Mouse (Mus musculus): ENCODE measurements around the gene Tmem267. TPM values are rescaled to one million over a fixed set of nuclear protein-coding genes. Genes with fewer than 3 reads are reported as not detected.
"Not testable (repeated sequence)": the region's sequence is repeated elsewhere in the genome, so short reads cannot be mapped to it uniquely, and the experiment has no call there.

The Tmem267 gene
- polyA plus RNA-seq, 1 experiment from 2014 or later = 5.0 TPM

DNA sequence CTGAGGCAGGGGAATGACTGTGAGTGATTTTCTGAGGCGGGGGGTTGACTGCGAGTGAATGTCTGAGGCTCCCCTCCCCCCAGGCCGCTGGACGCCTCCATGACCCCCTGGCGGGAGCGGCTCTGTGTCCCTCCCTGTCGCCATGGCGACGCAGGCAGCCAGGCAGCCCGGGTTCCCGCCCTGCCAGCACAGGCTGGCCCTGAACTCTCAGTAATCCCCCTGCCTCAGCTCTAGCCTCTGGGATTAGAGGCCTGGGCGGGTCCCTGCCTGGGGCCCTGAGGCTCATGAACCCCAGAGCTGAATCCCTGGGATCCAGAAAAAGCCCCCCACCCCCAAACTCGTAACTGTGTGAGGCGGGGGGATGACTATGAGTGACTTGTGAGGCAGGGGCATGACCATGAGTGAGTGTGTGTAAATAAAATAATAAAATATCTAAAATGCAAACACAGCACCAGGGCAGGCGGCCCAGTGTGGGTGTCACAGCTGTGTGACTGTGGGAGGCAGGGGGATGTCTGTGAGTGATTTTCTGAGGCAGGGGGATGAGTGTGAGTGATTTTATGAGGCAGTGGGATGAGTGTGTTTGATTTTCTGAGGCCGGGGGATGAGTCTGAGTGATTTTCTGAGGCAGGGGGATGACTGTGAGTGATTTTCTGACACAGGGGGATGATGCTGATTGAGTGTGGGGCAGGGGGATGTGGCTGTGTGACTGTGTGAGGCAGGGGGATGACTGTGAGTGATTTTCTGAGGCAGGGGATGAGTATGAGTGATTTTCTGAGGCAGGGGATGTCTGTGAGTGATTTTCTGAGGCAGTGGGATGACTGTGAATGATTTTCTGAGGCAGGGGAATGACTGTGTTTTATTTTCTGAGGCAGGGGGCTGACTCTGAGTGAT is 108.7 kb downstream of the Tmem267 start:
- WGBS = 69% methylated on average over 16 of the region's 16 CpGs
- H3K36me3 ChIP-seq; H3K27me3 ChIP-seq; H3K27ac ChIP-seq; H3K4me2 ChIP-seq; H3K4me1 ChIP-seq (replicated peaks); H3K9ac ChIP-seq; H3K4me3 ChIP-seq: not testable (repeated sequence)
- ATAC-seq (ENCODE audit: low FRiP score) = peak; percentile 95
- peaks cover 13% of the 10 kb centered on the region for H3K9me3 ChIP-seq

DNA sequence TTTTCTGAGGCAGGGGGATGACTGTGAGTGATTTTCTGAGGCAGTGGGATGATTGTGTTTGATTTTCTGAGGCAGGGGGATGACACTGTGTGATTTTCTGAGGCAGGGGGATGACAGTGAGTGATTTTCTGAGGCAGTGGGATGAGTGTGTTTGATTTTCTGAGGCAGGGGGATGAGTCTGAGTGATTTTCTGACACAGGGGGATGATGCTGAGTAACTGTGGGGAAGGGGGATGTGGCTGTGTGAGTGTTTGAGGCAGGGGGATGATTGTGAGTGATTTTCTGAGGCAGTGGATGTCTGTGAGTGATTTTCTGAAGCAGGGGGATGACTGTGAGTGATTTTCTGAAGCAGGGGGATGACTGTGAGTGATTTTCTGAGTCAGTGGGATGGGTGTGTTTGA is 110.6 kb downstream of the Tmem267 start:
- not testable (repeated sequence) for ATAC-seq (ENCODE audit: low FRiP score); H3K27me3 ChIP-seq; H3K9ac ChIP-seq; H3K27ac ChIP-seq; H3K4me3 ChIP-seq; H3K4me1 ChIP-seq (replicated peaks); H3K4me2 ChIP-seq; H3K36me3 ChIP-seq
- H3K9me3 ChIP-seq = peaks cover 16% of the 10 kb centered on the region

- H3K36me3 ChIP-seq; H3K27ac ChIP-seq; H3K27me3 ChIP-seq; H3K4me2 ChIP-seq; H3K9ac ChIP-seq; H3K4me1 ChIP-seq (replicated peaks); H3K4me3 ChIP-seq; ATAC-seq (ENCODE audit: low FRiP score): not testable (repeated sequence)
- WGBS = 84% methylated on average over 12 of the region's 12 CpGs
- peaks cover 21% of the 10 kb centered on the region for H3K9me3 ChIP-seq
These were observed 111.2 kb downstream of the Tmem267 start for GRCm38 (mm10) chr13:119599066-119599465.

DNA sequence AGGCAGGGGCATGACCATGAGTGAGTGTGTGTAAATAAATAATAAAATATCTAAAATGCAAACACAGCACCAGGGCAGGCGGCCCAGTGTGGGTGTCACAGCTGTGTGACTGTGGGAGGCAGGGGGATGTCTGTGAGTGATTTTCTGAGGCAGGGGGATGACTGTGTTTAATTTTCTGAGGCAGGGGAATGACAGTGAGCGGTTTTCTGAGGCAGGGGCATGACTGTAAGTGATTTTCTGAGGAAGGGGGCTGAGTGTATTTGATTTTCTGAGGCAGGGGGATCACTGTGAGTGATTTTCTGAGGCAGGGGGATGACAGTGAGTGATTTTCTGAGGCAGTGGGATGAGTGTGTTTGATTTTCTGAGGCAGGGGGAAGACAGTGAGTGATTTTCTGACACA is 111.7 kb downstream of the Tmem267 start:
- not testable (repeated sequence) for H3K4me3 ChIP-seq; ATAC-seq (ENCODE audit: low FRiP score); H3K36me3 ChIP-seq; H3K4me2 ChIP-seq; H3K27me3 ChIP-seq; H3K27ac ChIP-seq; H3K4me1 ChIP-seq (replicated peaks); H3K9ac ChIP-seq
- peaks cover 24% of the 10 kb centered on the region for H3K9me3 ChIP-seq
- 72% methylated on average over 2 of the region's 2 CpGs for WGBS

DNA sequence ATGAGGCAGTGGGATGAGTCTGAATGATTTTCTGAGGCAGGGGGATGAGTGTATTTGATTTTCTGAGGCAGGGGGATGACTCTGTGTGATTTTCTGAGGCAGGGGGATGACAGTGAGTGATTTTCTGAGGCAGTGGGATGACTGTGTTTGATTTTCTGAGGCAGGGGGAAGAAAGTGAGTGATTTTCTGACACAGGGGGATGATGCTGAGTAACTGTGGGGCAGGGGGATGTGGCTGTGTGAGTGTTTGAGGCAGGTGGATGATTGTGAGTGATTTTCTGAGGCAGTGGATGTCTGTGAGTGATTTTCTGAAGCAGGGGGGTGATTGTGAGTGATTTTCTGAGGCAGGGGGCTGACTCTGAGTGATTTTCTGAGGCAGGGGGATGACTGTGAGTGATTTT is 112.3 kb downstream of the Tmem267 start:
- not testable (repeated sequence) for H3K4me3 ChIP-seq; H3K27me3 ChIP-seq; H3K27ac ChIP-seq; H3K4me1 ChIP-seq (replicated peaks); H3K36me3 ChIP-seq; H3K4me2 ChIP-seq; H3K9ac ChIP-seq; ATAC-seq (ENCODE audit: low FRiP score)
- peaks cover 28% of the 10 kb centered on the region for H3K9me3 ChIP-seq

DNA sequence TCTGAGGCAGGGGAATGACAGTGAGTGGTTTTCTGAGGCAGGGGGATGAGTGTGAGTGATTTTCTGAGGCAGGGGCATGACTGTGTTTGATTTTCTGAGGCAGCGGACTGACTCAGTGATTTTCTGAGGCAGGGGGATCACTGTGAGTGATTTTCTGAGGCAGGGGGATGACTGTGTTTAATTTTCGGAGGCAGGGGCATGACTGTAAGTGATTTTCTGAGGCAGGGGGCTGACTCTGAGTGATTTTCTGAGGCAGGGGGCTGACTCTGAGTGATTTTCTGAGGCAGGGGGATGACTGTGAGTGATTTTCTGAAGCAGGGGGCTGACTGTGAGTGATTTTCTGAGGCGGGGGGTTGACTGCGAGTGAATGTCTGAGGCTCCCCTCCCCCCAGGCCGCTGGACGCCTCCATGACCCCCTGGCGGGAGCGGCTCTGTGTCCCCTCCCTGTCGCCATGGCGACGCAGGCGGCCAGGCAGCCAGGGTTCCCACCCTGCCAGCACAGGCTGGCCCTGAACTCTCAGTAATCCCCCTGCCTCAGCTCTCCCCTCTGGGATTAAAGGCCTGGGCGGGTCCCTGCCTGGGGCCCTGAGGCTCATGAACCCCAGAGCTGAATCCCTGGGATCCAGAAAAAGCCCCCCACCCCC is 115.0 kb downstream of the Tmem267 start:
- not testable (repeated sequence) for H3K4me3 ChIP-seq

GRCm38 (mm10) chr13:119603890-119604289 is 116.1 kb downstream of the Tmem267 start:
- H3K4me1 ChIP-seq (replicated peaks); H3K4me2 ChIP-seq; H3K27me3 ChIP-seq; H3K36me3 ChIP-seq; H3K9ac ChIP-seq; H3K27ac ChIP-seq; H3K4me3 ChIP-seq: not testable (repeated sequence)
- 0 out of 2 replicates have a peak, but pooled peaks have one; percentile 18 for ATAC-seq (ENCODE audit: low FRiP score)
- 95% methylated on average over 8 of the region's 8 CpGs for WGBS
- H3K9me3 ChIP-seq = peaks cover 15% of the 10 kb centered on the region

More for the DNA sequence above, 115.0 kb downstream of the Tmem267 start:
- H3K4me2 ChIP-seq; H3K4me1 ChIP-seq (replicated peaks); H3K36me3 ChIP-seq; H3K27ac ChIP-seq; H3K27me3 ChIP-seq; ATAC-seq (ENCODE audit: low FRiP score); H3K9ac ChIP-seq: not testable (repeated sequence)
- 58% methylated on average over 13 of the region's 13 CpGs for WGBS
- peaks cover 15% of the 10 kb centered on the region for H3K9me3 ChIP-seq

DNA sequence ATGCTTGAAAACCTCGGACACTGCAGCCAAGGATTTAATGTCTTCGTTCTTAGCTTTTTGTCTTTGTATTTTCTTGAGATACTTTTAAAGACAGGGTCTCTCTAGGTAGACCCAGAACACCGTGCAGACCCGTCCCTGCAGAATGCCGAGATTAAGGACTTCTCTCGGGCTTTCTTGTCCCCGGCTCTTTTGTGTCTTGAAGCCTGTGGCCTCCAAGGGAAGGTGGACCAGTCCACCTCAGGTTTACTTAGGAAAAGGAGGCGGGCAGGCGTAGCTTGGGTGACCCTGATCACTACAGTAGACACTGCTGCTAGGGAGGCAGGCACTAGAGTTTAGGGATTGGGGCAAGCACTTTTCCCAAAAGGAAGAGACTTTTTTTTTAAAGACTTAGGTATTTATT is 116.5 kb downstream of the Tmem267 start:
- not testable (repeated sequence) for H3K9ac ChIP-seq; H3K27me3 ChIP-seq; H3K4me3 ChIP-seq; ATAC-seq (ENCODE audit: low FRiP score); H3K36me3 ChIP-seq; H3K4me2 ChIP-seq; H3K4me1 ChIP-seq (replicated peaks); H3K27ac ChIP-seq
- H3K9me3 ChIP-seq = peaks cover 15% of the 10 kb centered on the region
- 92% methylated on average over 8 of the region's 9 CpGs for WGBS

DNA sequence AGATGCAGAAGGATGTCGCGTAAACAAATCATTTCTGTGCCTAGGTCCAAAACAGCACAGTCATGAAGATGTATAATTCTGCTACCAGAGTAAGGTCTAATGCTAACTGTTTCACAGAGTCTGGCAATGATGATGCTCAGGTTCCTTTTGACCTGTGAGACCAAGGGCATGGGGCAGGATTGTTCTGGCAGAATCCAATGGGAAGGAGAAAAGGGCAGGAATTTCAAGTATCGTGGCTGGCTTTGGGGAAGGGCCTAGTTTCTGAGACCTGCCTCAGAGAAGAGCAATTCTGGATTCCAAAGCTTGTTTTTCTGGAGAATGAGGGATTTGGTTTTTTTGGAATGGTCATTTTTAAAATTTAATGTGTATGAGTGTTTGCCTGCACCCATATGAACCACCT is 131.0 kb downstream of the Tmem267 start:
- no peak overlapping the region for H3K4me2 ChIP-seq
- WGBS = 94% methylated on average over 3 of the region's 3 CpGs
- ATAC-seq (ENCODE audit: low FRiP score) = no peak

GRCm38 (mm10) chr13:119619735-119620134 is 131.9 kb downstream of the Tmem267 start:
- no peaks in the 10 kb centered on the region for H3K36me3 ChIP-seq

More for the DNA sequence above, 131.0 kb downstream of the Tmem267 start:
- Histone ChIP-seq H3K36me3 (no peaks in the 10 kb centered on the region), H3K27me3 (no peaks in the 10 kb centered on the region), H3K4me3 (no peak overlapping the region), H3K27ac (no peak overlapping the region), H3K9ac (no peak overlapping the region), H3K9me3 (no peaks in the 10 kb centered on the region), H3K4me1 (replicated peaks) (no peaks in the 10 kb centered on the region)

DNA sequence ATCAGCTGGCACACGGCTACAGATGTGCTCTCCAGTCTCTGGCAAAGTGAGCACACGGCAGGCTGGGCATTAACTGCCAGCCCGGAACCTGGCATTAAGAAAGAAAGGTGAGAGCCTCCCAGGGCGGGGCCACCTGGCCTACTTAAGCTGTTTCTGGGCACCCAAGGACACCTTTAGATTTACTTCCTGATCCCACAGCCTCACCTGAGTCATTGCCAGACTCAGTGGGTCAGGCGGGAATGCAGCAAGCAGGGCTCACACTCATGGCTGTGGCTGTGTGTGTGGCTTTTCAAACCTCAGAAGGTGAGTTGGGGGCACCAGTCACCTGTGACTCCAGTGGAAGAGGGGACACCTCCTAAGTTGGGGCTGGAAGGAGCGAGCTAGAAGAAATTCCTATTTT is 135.8 kb downstream of the Tmem267 start, which contains the start of gene Ccl28:
Gene Ccl28 (plus strand): TSS at position 186 of the 400 bp plus-strand sequence.
- WGBS = 88% methylated on average over 6 of the region's 6 CpGs
- no peak for ATAC-seq (ENCODE audit: low FRiP score)
- no peak within 1 kb of the TSS for H3K9ac ChIP-seq
- H3K4me1 ChIP-seq (replicated peaks) = no peaks in the 10 kb centered on the region
- H3K4me2 ChIP-seq = no peak within 1 kb of the TSS
- no peaks in the 10 kb centered on the region for H3K27me3 ChIP-seq
- no peak within 1 kb of the TSS for H3K27ac ChIP-seq
- H3K9me3 ChIP-seq = no peaks in the 10 kb centered on the region
- no peaks in the 10 kb centered on the region for H3K36me3 ChIP-seq
- H3K4me3 ChIP-seq = no peak within 1 kb of the TSS

More at GRCm38 (mm10) chr13:119619735-119620134, 131.9 kb downstream of the Tmem267 start:
- no peak overlapping the region for H3K9ac ChIP-seq
- no peak overlapping the region for H3K27ac ChIP-seq
- H3K4me1 ChIP-seq (replicated peaks) = no peaks in the 10 kb centered on the region
- WGBS = 89% methylated on average over 3 of the region's 3 CpGs
- no peaks in the 10 kb centered on the region for H3K9me3 ChIP-seq
- ATAC-seq (ENCODE audit: low FRiP score) = no peak
- no peaks in the 10 kb centered on the region for H3K27me3 ChIP-seq
- no peak overlapping the region for H3K4me3 ChIP-seq
- H3K4me2 ChIP-seq = no peak overlapping the region

DNA sequence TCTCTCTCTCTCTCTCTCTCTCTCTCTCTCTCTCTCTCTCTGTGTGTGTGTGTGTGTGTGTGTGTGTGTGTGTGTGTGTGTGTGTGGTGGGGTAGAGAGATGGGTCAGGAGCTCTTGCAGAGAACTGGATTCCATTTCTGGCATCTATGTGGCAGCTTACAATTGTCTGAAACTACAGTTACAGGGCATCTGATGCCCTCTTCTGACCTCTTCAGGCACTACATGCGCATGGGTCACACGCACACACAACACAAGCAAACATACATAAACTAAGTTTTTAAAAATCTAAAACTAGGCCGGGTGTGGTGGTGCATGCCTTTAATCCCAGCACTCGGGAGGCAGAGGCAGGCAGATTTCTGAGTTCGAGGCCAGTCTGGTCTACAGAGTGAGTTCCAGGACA is 138.1 kb downstream of the Tmem267 start:
- H3K4me1 ChIP-seq (replicated peaks); ATAC-seq (ENCODE audit: low FRiP score); H3K9me3 ChIP-seq; H3K9ac ChIP-seq; H3K4me2 ChIP-seq; H3K36me3 ChIP-seq; H3K4me3 ChIP-seq; H3K27ac ChIP-seq; H3K27me3 ChIP-seq: not testable (repeated sequence)
- 88% methylated on average over 5 of the region's 5 CpGs for WGBS

Data from hindbrain, embryonic 13.5 days (tissue).